Mouse (Mus musculus): ENCODE results near the gene Hist1h3f. TPM values are rescaled to one million over a fixed set of nuclear protein-coding genes. Genes with fewer than 3 reads are reported as not detected.
"Not testable (repeated sequence)": the region's sequence is repeated elsewhere in the genome, so short reads cannot be mapped to it uniquely, and the experiment has no call there.

The Hist1h3f gene
- total and polyA plus RNA-seq, 3 experiments: 3.0 to 18.0 (median 16.8) TPM

GRCm38 (mm10) chr13:23537006-23537710 lies 6.7 kb upstream of the Hist1h3f start:
- no peak for DNase-seq

GRCm38 (mm10) chr13:23538249-23538648 lies 5.6 kb upstream of the Hist1h3f start:
- DNase-seq: no peak

GRCm38 (mm10) chr13:23539821-23540220 lies 4.0 kb upstream of the Hist1h3f start:
- not testable (repeated sequence) for DNase-seq

GRCm38 (mm10) chr13:23541497-23541896 lies 2.4 kb upstream of the Hist1h3f start:
- DNase-seq: no peak

- DNase-seq: not testable (repeated sequence)
These were observed 1.4 kb upstream of the Hist1h3f start for GRCm38 (mm10) chr13:23542225-23542980.

- peak; percentile 84 for DNase-seq
These were observed 749 bp upstream of the Hist1h3f start, which contains the start of gene Hist1h2bh for GRCm38 (mm10) chr13:23542999-23543607. Gene Hist1h2bh (minus strand): TSS chr13:23543392.

GRCm38 (mm10) chr13:23544787-23545120 lies 902 bp downstream of the Hist1h3f start:
- DNase-seq: peak; percentile 47

- no peak for DNase-seq
These were observed 2.8 kb downstream of the Hist1h3f start for GRCm38 (mm10) chr13:23546694-23547093.

- no peak for DNase-seq
These were observed 6.9 kb downstream of the Hist1h3f start for GRCm38 (mm10) chr13:23550761-23551145.

- DNase-seq: peak; percentile 89
These were observed 7.4 kb downstream of the Hist1h3f start, which contains the start of gene Hist1h4f for GRCm38 (mm10) chr13:23551146-23551834. Gene Hist1h4f (minus strand): TSS chr13:23551648.

GRCm38 (mm10) chr13:23551931-23552914 lies 8.4 kb downstream of the Hist1h3f start:
- no peak for DNase-seq

- DNase-seq: no peak
These were observed 9.1 kb downstream of the Hist1h3f start, which contains the start of gene Hist1h1d for GRCm38 (mm10) chr13:23552962-23553361. Gene Hist1h1d (plus strand): TSS chr13:23553262.

GRCm38 (mm10) chr13:23554393-23554792 lies 10.5 kb downstream of the Hist1h3f start:
- DNase-seq: no peak

GRCm38 (mm10) chr13:23554925-23555838 lies 11.3 kb downstream of the Hist1h3f start:
- DNase-seq: peak; percentile 83

- DNase-seq: peak; percentile 84
These were observed 12.1 kb downstream of the Hist1h3f start for GRCm38 (mm10) chr13:23555839-23556416.

- DNase-seq: no peak
These were observed 13.1 kb downstream of the Hist1h3f start for GRCm38 (mm10) chr13:23556906-23557305.

- not testable (repeated sequence) for DNase-seq
These were observed 16.8 kb downstream of the Hist1h3f start for GRCm38 (mm10) chr13:23560699-23561098.

- DNase-seq: not testable (repeated sequence)
These were observed 17.7 kb downstream of the Hist1h3f start for GRCm38 (mm10) chr13:23561531-23561882.

- peak; percentile 94 for DNase-seq
These were observed 18.2 kb downstream of the Hist1h3f start, which contains the start of gene Hist1h3e for GRCm38 (mm10) chr13:23561883-23562659. Gene Hist1h3e (minus strand): TSS chr13:23562369.

Data from adrenal gland, adult 2 months (tissue).